In genomic region chr4:132971601-132972000, GRCm38 (mm10) we compare ENCODE assay signal across 21 mouse cellular contexts. TPM values are rescaled to one million over a fixed set of nuclear protein-coding genes. Genes with fewer than 3 reads are reported as not detected.
DNase-seq lines count a peak whose midpoint lies in the region; ATAC-seq and TF ChIP-seq lines count a peak whose summit lies in the region.
"Had no signal": no experiment of that assay in that cellular context is flagged by ENCODE, and none has a peak within 500 bp of the region (broad histone marks: within the 10 kb centered on the region; RNA-seq: fewer than 3 reads in every experiment).

No protein-coding gene starts in this region.

- H3K27me3 ChIP-seq in spleen, adult 2 months (ENCODE audit: control insufficient read depth, insufficient read depth, low read length), result no peaks in the 10 kb centered on the region

- WGBS in spleen, adult 2 months, result 49% methylated on average over 6 of the region's 6 CpGs

- H3K27ac ChIP-seq in spleen, adult 2 months (ENCODE audit: insufficient read depth, low read length), result peak overlapping the region; percentile 9
- H3K27ac ChIP-seq: embryonic facial prominence, embryonic 13.5 days; forebrain, embryonic 15.5 days; hindbrain, embryonic 15.5 days; left cerebral cortex, adult 2 months had no signal

- no peak overlapping the region for H3K4me3 ChIP-seq in spleen, adult 2 months (ENCODE audit: extremely low read depth, insufficient read depth, insufficient read length)
- H3K4me3 ChIP-seq: embryonic facial prominence, embryonic 13.5 days; forebrain, embryonic 15.5 days; hindbrain, embryonic 15.5 days; left cerebral cortex, adult 2 months; limb, embryonic 10.5 days had no signal

- no peak for DNase-seq in spleen, adult 2 months (ENCODE audit: low read depth in 1 of 2, low spot score in 2 of 2)
- no peak for DNase-seq in spleen, postnatal 4 days (ENCODE audit: low spot score in 2 of 2)
- DNase-seq in B cell, adult 2 months, result peak; percentile 21 to 36
- DNase-seq in NIH3T3 (ENCODE audit: low read depth), result peak; percentile 57
- DNase-seq in adrenal gland, postnatal 10 days, result no peak
- no peak for DNase-seq in lung, postnatal 25 days (ENCODE audit: low spot score)
- DNase-seq: adrenal gland, adult 8-10 months; cerebellum, adult 8-10 months; gastrocnemius, postnatal 25 days; kidney, postnatal 4 days; layer of hippocampus, adult 9-11 months; liver, postnatal 0 days; lung, postnatal 10 days; retina, postnatal 1 day had no signal

- H3K36me3 ChIP-seq in spleen, adult 2 months (ENCODE audit: control insufficient read depth, insufficient read depth, low read length), result no peaks in the 10 kb centered on the region
- H3K36me3 ChIP-seq: embryonic facial prominence, embryonic 13.5 days; forebrain, embryonic 15.5 days; hindbrain, embryonic 15.5 days; limb, embryonic 10.5 days had no signal

- ATAC-seq in monocyte, adult 5-6 weeks (replicated peaks; ENCODE audit: insufficient number of reproducible peaks, low FRiP score, low TSS enrichment, poor library complexity, severe bottlenecking), result 0 out of 2 replicates have a peak, but pooled peaks have one; percentile 11
- ATAC-seq: forebrain, embryonic 15.5 days; intestine, embryonic 16.5 days; liver, postnatal 0 days had no signal

- TF ChIP-seq POLR2A in spleen, adult 2 months (IDR thresholded peaks at IDR 0.05; ENCODE audit: low read depth, low read length), result no peak

- peaks cover 42% of the 10 kb centered on the region for H3K4me1 ChIP-seq in spleen, adult 2 months (ENCODE audit: control insufficient read depth, insufficient read depth, insufficient read length)

- no peak for TF ChIP-seq CTCF in spleen, adult 2 months (IDR thresholded peaks at IDR 0.05; ENCODE audit: extremely low read depth, insufficient read depth, insufficient read length, insufficient replicate concordance)

RNA-seq across cellular contexts. Expression of gene Fgr, which starts 2.3 kb away (rescaled TPM):
- 37.5 and 39.9 TPM in 2 replicates for polyA plus RNA-seq in spleen, adult 2 months (2012; rRNA removed)
- total RNA-seq in monocyte, adult 5-6 weeks (2017), result 266 TPM in 3 replicates
- 1 to 10 TPM; 1.3 to 1.6 TPM for total RNA-seq in adrenal gland, postnatal 10 days (2021)

RNA-seq across cellular contexts. Expression of gene Ahdc1, which starts 39.5 kb away (rescaled TPM):
- polyA plus RNA-seq in spleen, adult 2 months (2012; rRNA removed), result 24.3 and 25.1 TPM in 2 replicates
- total RNA-seq in monocyte, adult 5-6 weeks (2017), result 2.8 to 13.7 TPM (median 3.3 TPM) in 3 replicates
- 10 to 100 TPM; 50.8 to 74.3 TPM for total RNA-seq in adrenal gland, postnatal 10 days (2021)

RNA-seq across cellular contexts. Expression of gene Fam76a, which starts 49.2 kb away (rescaled TPM):
- polyA plus RNA-seq in spleen, adult 2 months (2012; rRNA removed), result 7.2 and 9.1 TPM in 2 replicates
- total RNA-seq in monocyte, adult 5-6 weeks (2017), result 27.3 to 53.5 TPM (median 33.8 TPM) in 3 replicates
- total RNA-seq in adrenal gland, postnatal 10 days (2021), result 10 to 100 TPM; 36.9 to 37.0 TPM

Comparison
In these comparisons a context has a peak if more than half of its experiments do, and no peak if none do; other contexts are left out.
1. DNase-seq: peak in B cell, adult 2 months (2 of 2) and NIH3T3 (single experiment); none in spleen, adult 2 months (0 of 2), spleen, postnatal 4 days (0 of 2), adrenal gland, postnatal 10 days (single experiment) and lung, postnatal 25 days (single experiment).
2. RNA of gene Fgr, which starts 2.3 kb away (total RNA-seq): 266 TPM in monocyte, adult 5-6 weeks; 1.3 to 1.6 TPM in adrenal gland, postnatal 10 days; every median in the first group is over 100 times any median in the second.